Mouse (Mus musculus): Measurements from ENCODE around the gene Sdha. TPM values are rescaled to one million over a fixed set of nuclear protein-coding genes. Genes with fewer than 3 reads are reported as not detected.

Sdha gene
- polyA plus RNA-seq, 1 experiment: 163 TPM

DNA sequence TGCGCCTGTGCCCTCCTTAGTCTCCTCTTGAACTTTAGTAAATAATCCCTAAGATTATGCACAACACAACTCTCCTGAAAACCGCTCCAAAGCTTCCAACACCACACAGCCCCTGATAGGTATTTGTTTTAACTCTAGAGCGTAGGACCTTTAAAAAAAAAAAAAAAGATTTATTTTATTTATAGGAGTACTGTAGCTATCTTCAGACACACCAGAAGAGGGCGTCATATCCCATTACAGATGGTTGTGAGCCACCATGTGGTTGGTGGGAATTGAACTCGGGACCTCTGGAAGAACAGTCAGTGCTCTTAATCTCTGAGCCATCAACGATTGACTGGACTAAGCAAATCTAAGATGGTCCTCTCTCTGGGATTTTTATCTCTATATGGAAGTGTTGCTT, 39.6 kb upstream of the Sdha start:
- H3K79me2 ChIP-seq (ENCODE audit: control insufficient read depth, insufficient read depth): peaks cover 8% of the 10 kb centered on the region
- peak overlapping the region; percentile 81 for H3K4me2 ChIP-seq (ENCODE audit: low read depth)
- no peaks in the 10 kb centered on the region for H3K27me3 ChIP-seq (ENCODE audit: control insufficient read depth, insufficient read depth, insufficient read length)
- TF ChIP-seq POLR2A (IDR thresholded peaks at IDR 0.05; ENCODE audit: insufficient read length, low read depth) (no peak), MYOG (IDR thresholded peaks at IDR 0.05; ENCODE audit: control insufficient read depth in 1 of 3, insufficient read depth in 1 of 3, insufficient read length in 2 of 3, low read depth in 2 of 3) (no peak), POLR2AphosphoS2 (IDR thresholded peaks at IDR 0.05; ENCODE audit: insufficient read length, low read depth) (no peak), MYOD1 (IDR thresholded peaks at IDR 0.05; ENCODE audit: control insufficient read depth in 1 of 3, insufficient read length in 2 of 3, low read depth in 2 of 3) (no peak), REST (IDR thresholded peaks at IDR 0.05; ENCODE audit: insufficient read depth, insufficient read length) (no peak), USF1 (IDR thresholded peaks at IDR 0.05; ENCODE audit: low read depth) (no peak), CEBPB (IDR thresholded peaks at IDR 0.05; ENCODE audit: insufficient read depth, poor library complexity, severe bottlenecking) (no peak)
- no peak overlapping the region for H3ac ChIP-seq (ENCODE audit: control insufficient read depth, insufficient read length)
- peak overlapping the region; percentile 41 for H3K4me3 ChIP-seq
- no peaks in the 10 kb centered on the region for H3K36me3 ChIP-seq (ENCODE audit: control insufficient read depth, insufficient read depth)

DNA sequence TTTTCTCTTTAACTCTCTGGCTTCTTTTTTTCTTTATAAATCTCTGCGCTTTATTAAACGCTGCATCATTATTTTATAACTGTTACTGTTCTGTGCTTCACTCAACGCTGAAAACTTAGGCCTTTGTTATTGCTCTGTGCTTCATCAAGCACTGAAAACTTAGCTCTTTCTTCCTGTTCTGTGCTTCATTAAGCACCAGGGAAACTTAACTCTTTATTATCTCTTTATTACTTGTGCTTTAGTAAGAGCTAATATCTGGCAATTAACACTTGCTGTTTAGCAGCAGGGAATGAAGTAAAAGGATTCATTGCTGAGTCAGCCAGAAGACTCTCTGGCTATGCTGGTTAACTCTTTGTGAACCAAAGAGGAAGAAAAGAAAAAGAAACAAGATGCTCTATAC, 32.2 kb upstream of the Sdha start:
- Histone ChIP-seq H3K4me3 (no peak overlapping the region), H3K79me2 (ENCODE audit: control insufficient read depth, insufficient read depth) (no peaks in the 10 kb centered on the region), H3ac (ENCODE audit: control insufficient read depth, insufficient read length) (no peak overlapping the region), H3K27me3 (ENCODE audit: control insufficient read depth, insufficient read depth, insufficient read length) (no peaks in the 10 kb centered on the region), H3K4me2 (ENCODE audit: low read depth) (peak overlapping the region; percentile 35), H3K36me3 (ENCODE audit: control insufficient read depth, insufficient read depth) (no peaks in the 10 kb centered on the region)
- no peak for TF ChIP-seq POLR2A (IDR thresholded peaks at IDR 0.05; ENCODE audit: insufficient read length, low read depth)
- TF ChIP-seq SRF (IDR thresholded peaks at IDR 0.05; ENCODE audit: control insufficient read depth, insufficient read length, low read depth): no peak
- no peak for TF ChIP-seq E2F4 (IDR thresholded peaks at IDR 0.05; ENCODE audit: insufficient read depth)
- no peak for TF ChIP-seq REST (IDR thresholded peaks at IDR 0.05; ENCODE audit: insufficient read depth, insufficient read length)
- TF ChIP-seq POLR2AphosphoS2 (IDR thresholded peaks at IDR 0.05; ENCODE audit: insufficient read length, low read depth): no peak
- no peak for TF ChIP-seq MYOD1 (IDR thresholded peaks at IDR 0.05; ENCODE audit: control insufficient read depth in 1 of 3, insufficient read length in 2 of 3, low read depth in 2 of 3)
- no peak for TF ChIP-seq TCF3 (IDR thresholded peaks at IDR 0.05; ENCODE audit: insufficient read length, low read depth)
- no peak for TF ChIP-seq CEBPB (IDR thresholded peaks at IDR 0.05; ENCODE audit: insufficient read depth, poor library complexity, severe bottlenecking)
- no peak for TF ChIP-seq MYOG (IDR thresholded peaks at IDR 0.05; ENCODE audit: control insufficient read depth in 1 of 3, insufficient read depth in 1 of 3, insufficient read length in 2 of 3, low read depth in 2 of 3)
- no peak for TF ChIP-seq MAX (IDR thresholded peaks at IDR 0.05; ENCODE audit: low read depth)
- no peak for TF ChIP-seq USF1 (IDR thresholded peaks at IDR 0.05; ENCODE audit: low read depth)
- TF ChIP-seq TCF12 (IDR thresholded peaks at IDR 0.05; ENCODE audit: insufficient read depth, poor library complexity, severe bottlenecking): no peak

DNA sequence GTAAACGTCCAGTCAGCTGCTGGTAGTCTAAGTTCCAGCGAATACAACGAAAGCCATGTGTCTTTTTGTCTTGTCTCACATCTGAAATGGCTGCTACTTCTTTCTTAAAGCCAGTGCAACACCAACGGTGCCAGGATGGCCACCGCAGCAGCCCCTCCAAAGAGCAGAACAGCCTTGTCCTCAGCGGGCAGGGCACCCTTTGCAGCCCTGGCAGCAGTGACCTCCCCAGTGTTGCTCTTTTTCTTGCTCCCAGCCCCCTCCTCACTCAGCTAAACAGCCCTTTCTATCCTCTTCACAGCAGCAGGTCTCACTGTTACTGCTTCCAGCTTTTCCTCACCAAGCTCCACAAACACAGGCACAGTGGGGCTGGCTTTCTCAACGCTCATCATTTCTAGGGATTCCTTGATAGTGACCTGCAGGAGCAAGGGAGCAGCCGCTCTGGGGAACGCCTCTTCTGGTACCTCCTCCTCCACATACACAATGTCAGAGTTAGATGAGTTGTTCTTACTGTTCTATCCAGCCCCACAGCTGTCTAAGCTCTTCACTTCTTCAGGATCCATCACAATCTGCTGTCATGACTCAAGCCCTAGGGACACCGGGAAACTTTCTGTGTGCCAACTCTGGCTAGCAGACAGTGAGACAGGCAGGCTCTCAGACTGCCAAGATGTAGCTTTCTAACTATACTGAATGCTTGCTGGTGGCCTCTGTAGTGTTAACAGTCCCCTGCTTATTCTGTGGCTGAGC, 31.6 kb upstream of the Sdha start:
- Histone ChIP-seq H3ac (ENCODE audit: control insufficient read depth, insufficient read length) (no peak overlapping the region), H3K4me2 (ENCODE audit: low read depth) (peak overlapping the region; percentile 35), H3K79me2 (ENCODE audit: control insufficient read depth, insufficient read depth) (no peaks in the 10 kb centered on the region), H3K36me3 (ENCODE audit: control insufficient read depth, insufficient read depth) (no peaks in the 10 kb centered on the region), H3K4me3 (no peak overlapping the region), H3K27me3 (ENCODE audit: control insufficient read depth, insufficient read depth, insufficient read length) (no peaks in the 10 kb centered on the region)
- TF ChIP-seq MYOD1 (IDR thresholded peaks at IDR 0.05; ENCODE audit: control insufficient read depth in 1 of 3, insufficient read length in 2 of 3, low read depth in 2 of 3) (peak; percentile 55 to 80 (median 68)), CEBPB (IDR thresholded peaks at IDR 0.05; ENCODE audit: insufficient read depth, poor library complexity, severe bottlenecking) (no peak)

DNA sequence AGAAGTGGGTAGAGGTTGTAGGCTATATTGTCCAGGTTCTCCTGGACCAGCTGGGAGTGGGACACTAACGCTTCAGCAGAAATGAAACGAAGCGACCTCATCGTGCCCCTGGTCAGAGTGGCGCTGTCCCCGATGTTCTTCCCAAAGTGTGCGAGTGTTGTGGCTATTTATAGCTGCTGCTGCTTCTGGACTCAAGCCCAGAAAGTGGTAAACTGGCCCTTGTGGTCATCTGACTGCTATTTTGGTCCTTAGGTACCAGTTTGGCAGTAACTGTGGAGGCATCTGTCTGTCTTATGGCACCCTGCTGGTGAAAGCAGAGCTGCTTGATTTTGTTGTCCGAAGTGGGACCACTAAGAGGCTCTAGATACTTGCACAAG, 13.8 kb upstream of the Sdha start, which contains the start of gene Lrrc14b:
TSS of gene Lrrc14b (minus strand) at position 147 of the 377 bp plus-strand sequence.
- no peak within 1 kb of the TSS for H3ac ChIP-seq (ENCODE audit: control insufficient read depth, insufficient read length)
- peaks cover 10% of the 10 kb centered on the region for H3K36me3 ChIP-seq (ENCODE audit: control insufficient read depth, insufficient read depth)
- peak within 1 kb of the TSS; percentile 86 for H3K4me2 ChIP-seq (ENCODE audit: low read depth)
- peak in 1 of 3 experiments; percentile 3 for TF ChIP-seq MYOG (IDR thresholded peaks at IDR 0.05; ENCODE audit: control insufficient read depth in 1 of 3, insufficient read depth in 1 of 3, insufficient read length in 2 of 3, low read depth in 2 of 3)
- TF ChIP-seq POLR2A (IDR thresholded peaks at IDR 0.05; ENCODE audit: insufficient read length, low read depth): no peak
- TF ChIP-seq USF1 (IDR thresholded peaks at IDR 0.05; ENCODE audit: low read depth): peak; percentile 11
- peak in 1 of 3 experiments; percentile 15 for TF ChIP-seq MYOD1 (IDR thresholded peaks at IDR 0.05; ENCODE audit: control insufficient read depth in 1 of 3, insufficient read length in 2 of 3, low read depth in 2 of 3)
- no peaks in the 10 kb centered on the region for H3K27me3 ChIP-seq (ENCODE audit: control insufficient read depth, insufficient read depth, insufficient read length)
- H3K79me2 ChIP-seq (ENCODE audit: control insufficient read depth, insufficient read depth): no peaks in the 10 kb centered on the region
- H3K4me3 ChIP-seq: peak within 1 kb of the TSS; percentile 12

DNA sequence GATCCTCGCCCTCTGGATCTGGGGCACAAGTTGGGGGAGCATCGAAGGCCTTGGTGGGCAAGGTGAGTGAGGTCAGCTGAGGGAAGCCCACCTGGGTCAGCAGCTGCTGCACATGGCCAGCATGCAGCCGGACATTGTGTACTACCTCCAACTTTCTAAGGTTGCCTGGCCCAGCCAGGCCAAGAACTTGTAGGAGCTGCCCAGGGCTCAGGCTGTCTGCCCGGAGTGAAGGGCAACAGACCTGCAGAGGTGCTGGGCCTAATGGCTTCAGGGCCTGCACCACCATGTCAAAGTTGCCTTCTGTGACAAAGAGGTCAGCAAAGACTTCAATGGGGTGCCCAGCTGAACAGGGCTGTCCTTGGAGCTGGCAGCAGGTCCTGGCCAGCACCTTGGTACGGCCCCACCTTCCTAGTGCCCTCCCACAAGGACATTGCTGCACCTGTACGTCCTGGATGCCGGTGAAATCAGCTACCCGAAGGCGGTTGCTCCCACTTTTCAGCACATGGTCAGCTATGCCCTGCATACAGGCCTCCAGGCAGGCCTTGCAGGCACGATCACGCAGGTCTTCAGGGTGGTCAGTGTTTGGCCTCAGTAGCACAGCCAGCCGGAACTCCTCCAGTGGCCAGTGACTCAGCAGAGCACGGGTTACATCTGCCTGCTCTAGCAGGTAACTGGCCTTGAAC, 13.2 kb upstream of the Sdha start:
- Histone ChIP-seq H3K4me3 (peak overlapping the region; percentile 12), H3K36me3 (ENCODE audit: control insufficient read depth, insufficient read depth) (peaks cover 13% of the 10 kb centered on the region), H3ac (ENCODE audit: control insufficient read depth, insufficient read length) (no peak overlapping the region), H3K27me3 (ENCODE audit: control insufficient read depth, insufficient read depth, insufficient read length) (no peaks in the 10 kb centered on the region), H3K4me2 (ENCODE audit: low read depth) (peak overlapping the region; percentile 86), H3K79me2 (ENCODE audit: control insufficient read depth, insufficient read depth) (no peaks in the 10 kb centered on the region)
- no peak for TF ChIP-seq MAX (IDR thresholded peaks at IDR 0.05; ENCODE audit: low read depth)
- TF ChIP-seq USF1 (IDR thresholded peaks at IDR 0.05; ENCODE audit: low read depth): no peak
- no peak for TF ChIP-seq TCF3 (IDR thresholded peaks at IDR 0.05; ENCODE audit: insufficient read length, low read depth)
- TF ChIP-seq SRF (IDR thresholded peaks at IDR 0.05; ENCODE audit: control insufficient read depth, insufficient read length, low read depth): no peak
- peak; percentile 73 for TF ChIP-seq POLR2AphosphoS2 (IDR thresholded peaks at IDR 0.05; ENCODE audit: insufficient read length, low read depth)
- TF ChIP-seq MYOD1 (IDR thresholded peaks at IDR 0.05; ENCODE audit: control insufficient read depth in 1 of 3, insufficient read length in 2 of 3, low read depth in 2 of 3): no peak
- TF ChIP-seq POLR2A (IDR thresholded peaks at IDR 0.05; ENCODE audit: insufficient read length, low read depth): peak; percentile 16
